Mouse (Mus musculus): ENCODE data around the gene Rabepk.

DNA sequence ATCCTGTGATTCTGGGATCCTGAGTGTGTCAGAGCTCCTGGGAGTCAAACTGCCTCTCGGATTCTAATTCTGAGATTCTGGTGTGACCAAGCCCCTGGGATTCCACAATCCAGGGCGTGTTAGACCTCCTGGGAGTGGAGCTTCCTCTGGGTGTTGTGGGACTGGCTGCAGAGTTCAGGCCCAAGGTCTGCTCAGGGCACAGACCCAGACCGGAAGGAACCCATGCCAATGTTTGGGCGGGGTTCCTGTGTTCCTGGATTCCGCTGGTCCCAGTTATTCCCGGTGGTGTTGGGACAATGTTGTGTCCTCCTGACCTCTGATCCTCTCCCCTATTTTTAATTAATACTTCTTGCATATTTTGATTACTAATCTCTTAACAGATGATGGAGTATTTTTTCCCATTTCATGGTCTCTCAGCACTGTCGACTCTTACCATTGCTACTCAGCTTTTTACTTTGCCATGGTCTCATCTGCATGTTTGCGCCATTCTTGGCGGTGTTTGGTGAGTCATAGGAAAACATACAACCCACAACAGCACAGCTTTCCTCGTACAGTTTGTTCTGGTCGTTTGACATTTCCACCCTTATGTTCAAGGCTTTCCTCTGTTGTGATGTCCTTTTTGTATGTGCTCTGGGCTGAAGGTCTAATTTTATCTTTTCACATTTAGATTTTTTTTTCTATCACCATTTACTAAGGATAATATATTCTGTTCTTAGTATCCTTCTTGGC lies 43.7 kb upstream of the Rabepk start:
- TF ChIP-seq POLR2A (IDR thresholded peaks at IDR 0.05; ENCODE audit: borderline replicate concordance, extremely low read depth, insufficient read depth, insufficient read length, poor library complexity, severe bottlenecking) (no peak), CTCF (IDR thresholded peaks at IDR 0.05; ENCODE audit: borderline replicate concordance, extremely low read depth, insufficient read depth, insufficient read length) (no peak)
